Mouse (Mus musculus): ENCODE data around the gene Ephb4. TPM values are rescaled to one million over a fixed set of nuclear protein-coding genes. Genes with fewer than 3 reads are reported as not detected.

Gene Ephb4
- polyA plus RNA-seq, 1 experiment from 2014 or later: 6.6 TPM

GRCm38 (mm10) chr5:137358382-137358781 lies 8.5 kb downstream of the Ephb4 start:
- no peak for DNase-seq (ENCODE audit: low spot score)

GRCm38 (mm10) chr5:137369665-137370064 lies 19.8 kb downstream of the Ephb4 start:
- DNase-seq (ENCODE audit: low spot score): no peak

- no peak for DNase-seq (ENCODE audit: low spot score)
Measured at GRCm38 (mm10) chr5:137373371-137373950, 23.6 kb downstream of the Ephb4 start.

GRCm38 (mm10) chr5:137374521-137375080 lies 24.7 kb downstream of the Ephb4 start:
- DNase-seq (ENCODE audit: low spot score): no peak

GRCm38 (mm10) chr5:137375627-137376026 lies 25.7 kb downstream of the Ephb4 start:
- no peak for DNase-seq (ENCODE audit: low spot score)

- DNase-seq (ENCODE audit: low spot score): no peak
Measured at GRCm38 (mm10) chr5:137376198-137376597, 26.3 kb downstream of the Ephb4 start.

- no peak for DNase-seq (ENCODE audit: low spot score)
Measured at GRCm38 (mm10) chr5:137376722-137377121, 26.8 kb downstream of the Ephb4 start.

GRCm38 (mm10) chr5:137377176-137377575 lies 27.3 kb downstream of the Ephb4 start:
- no peak for DNase-seq (ENCODE audit: low spot score)

- DNase-seq (ENCODE audit: low spot score): no peak
Measured at GRCm38 (mm10) chr5:137377603-137378002, 27.7 kb downstream of the Ephb4 start.

- peak; percentile 66 for DNase-seq (ENCODE audit: low spot score)
Measured at GRCm38 (mm10) chr5:137381152-137381551, 31.2 kb downstream of the Ephb4 start.

GRCm38 (mm10) chr5:137383441-137383840 lies 33.5 kb downstream of the Ephb4 start:
- DNase-seq (ENCODE audit: low spot score): no peak

GRCm38 (mm10) chr5:137386712-137387111 lies 36.8 kb downstream of the Ephb4 start:
- no peak for DNase-seq (ENCODE audit: low spot score)

GRCm38 (mm10) chr5:137391641-137392040 lies 41.7 kb downstream of the Ephb4 start:
- DNase-seq (ENCODE audit: low spot score): no peak

- DNase-seq (ENCODE audit: low spot score): no peak
Measured at GRCm38 (mm10) chr5:137394456-137394855, 44.5 kb downstream of the Ephb4 start.

GRCm38 (mm10) chr5:137404081-137404480 lies 54.2 kb downstream of the Ephb4 start:
- no peak for DNase-seq (ENCODE audit: low spot score)

- DNase-seq (ENCODE audit: low spot score): no peak
Measured at GRCm38 (mm10) chr5:137409451-137409850, 59.5 kb downstream of the Ephb4 start.

- no peak for DNase-seq (ENCODE audit: low spot score)
Measured at GRCm38 (mm10) chr5:137410066-137410465, 60.2 kb downstream of the Ephb4 start.

GRCm38 (mm10) chr5:137410549-137410948 lies 60.6 kb downstream of the Ephb4 start:
- DNase-seq (ENCODE audit: low spot score): no peak

- no peak for DNase-seq (ENCODE audit: low spot score)
Measured at GRCm38 (mm10) chr5:137411235-137411634, 61.3 kb downstream of the Ephb4 start.

GRCm38 (mm10) chr5:137414253-137414652 lies 64.3 kb downstream of the Ephb4 start:
- no peak for DNase-seq (ENCODE audit: low spot score)

- no peak for DNase-seq (ENCODE audit: low spot score)
Measured at GRCm38 (mm10) chr5:137419105-137419504, 69.2 kb downstream of the Ephb4 start.

- DNase-seq (ENCODE audit: low spot score): no peak
Measured at GRCm38 (mm10) chr5:137419841-137420240, 69.9 kb downstream of the Ephb4 start.

GRCm38 (mm10) chr5:137425648-137426047 lies 75.7 kb downstream of the Ephb4 start:
- peak; percentile 9 for DNase-seq (ENCODE audit: low spot score)
